Mouse (Mus musculus) midbrain, postnatal 0 days (tissue): Measurements from ENCODE around the gene Arhgdia. TPM values are rescaled to one million over a fixed set of nuclear protein-coding genes. Genes with fewer than 3 reads are reported as not detected.
"Not testable (repeated sequence)": the region's sequence is repeated elsewhere in the genome, so short reads cannot be mapped to it uniquely, and the experiment has no call there.

Source experiments
- ATAC-seq: fragments of 200-750 bp; cut with Nextera tagmentation; 2 replicates; pipeline ENCODE4 v1.8.0; 2017; ENCODE audit warnings: moderate number of reproducible peaks, mild to moderate bottlenecking, moderate TSS enrichment, moderate library complexity; ENCODE audit not compliant: low FRiP score
- DNase-seq: peaks from one replicate; pipeline ENCODE4 v3.0.0-alpha.2; 2015; ENCODE audit warnings: low spot score
- H3K27ac ChIP-seq: fragments of 300-500 bp; sonication (generic); 2 replicates; pipeline ENCODE4 v1.5.1; 2014; ENCODE audit warnings: low read depth, mild to moderate bottlenecking, low read length, mixed read lengths
- H3K27me3 ChIP-seq: fragments of 300-500 bp; sonication (generic); 2 replicates; pipeline ENCODE4 v1.6.1; 2014; ENCODE audit warnings: low read length, control low read depth, mixed read lengths; ENCODE audit not compliant: insufficient read depth
- H3K36me3 ChIP-seq: fragments of 300-500 bp; sonication (generic); 2 replicates; pipeline ENCODE4 v1.6.1; 2014; ENCODE audit warnings: low read length, control low read depth, mixed read lengths; ENCODE audit not compliant: insufficient read depth
- H3K4me1 ChIP-seq: fragments of 300-500 bp; sonication (generic); 2 replicates; pipeline ENCODE4 v1.6.1; 2014; ENCODE audit warnings: mild to moderate bottlenecking, control low read depth, antibody characterized with exemption, low read length, mixed read lengths; ENCODE audit not compliant: insufficient read depth
- H3K4me2 ChIP-seq: fragments of 300-500 bp; sonication (generic); 2 replicates; pipeline ENCODE4 v1.6.1; 2014; ENCODE audit warnings: low read depth, mild to moderate bottlenecking, low read length, mixed read lengths; ENCODE audit not compliant: poor library complexity, severe bottlenecking
- H3K4me3 ChIP-seq: fragments of 300-500 bp; sonication (generic); 2 replicates; pipeline ENCODE4 v1.5.1; 2014; ENCODE audit warnings: low read depth, mild to moderate bottlenecking, low read length, moderate library complexity
- H3K9ac ChIP-seq: fragments of 300-500 bp; sonication (generic); replicated peaks from 2 replicates; pipeline ENCODE4 v1.6.1; 2014; ENCODE audit warnings: mild to moderate bottlenecking, low read length, moderate library complexity, mixed read lengths; ENCODE audit not compliant: poor library complexity, severe bottlenecking
- H3K9me3 ChIP-seq: fragments of 300-500 bp; sonication (generic); 2 replicates; pipeline ENCODE4 v1.6.1; 2016; ENCODE audit warnings: low read length, control low read depth
- CTCF ChIP-seq: IDR thresholded peaks from 2 replicates; pipeline ENCODE4 v1.5.1; 2016; ENCODE audit warnings: antibody characterized with exemption, mild to moderate bottlenecking
- WGBS: fragments of 180-500 bp; shearing (Covaris S2); extraction: QIAGEN DNeasy Blood & Tissue Kit; methylation state at CpG from one replicate; pipeline ENCODE4 v1.1.7; 2014; 5-methylcytosine and 5-hydroxymethylcytosine counted together
- polyA plus RNA-seq: library from polyadenylated mRNA; unstranded; fragments of >200 nt; fragmentation: Nextera tagmentation; extraction: Ambion mirVana; gene quantifications from 2 replicates; pipeline ENCODE4 v1.2.1, GENCODE M21; 2015
- total RNA-seq: library from RNA; depleted of rRNA; stranded (reverse); fragments of >200 nt; gene quantifications from 2 replicates; pipeline ENCODE4 v1.2.3, GENCODE M21; 2014

Gene Arhgdia
- total and polyA plus RNA-seq, 2 experiments from 2014 or later = 286 to 390 TPM

- H3K27me3 ChIP-seq = no peaks in the 10 kb centered on the region
- 94% methylated on average over 6 of the region's 6 CpGs for WGBS
- H3K4me3 ChIP-seq = no peak overlapping the region
- peaks cover 56% of the 10 kb centered on the region for H3K36me3 ChIP-seq
- H3K27ac ChIP-seq = no peak overlapping the region
- ATAC-seq (no peak), DNase-seq (no peak)
- no peak overlapping the region for H3K4me2 ChIP-seq
- H3K9ac ChIP-seq = no peak overlapping the region
- H3K9me3 ChIP-seq = no peaks in the 10 kb centered on the region
- TF ChIP-seq CTCF = no peak
- peaks cover 6% of the 10 kb centered on the region for H3K4me1 ChIP-seq
Measured at GRCm38 (mm10) chr11:120568324-120568723, 13.1 kb downstream of the Arhgdia start.

- no peak overlapping the region for H3K4me2 ChIP-seq
- H3K4me1 ChIP-seq = no peaks in the 10 kb centered on the region
- DNase-seq = no peak
- H3K9me3 ChIP-seq = no peaks in the 10 kb centered on the region
- no peak overlapping the region for H3K4me3 ChIP-seq
- H3K36me3 ChIP-seq = peaks cover 79% of the 10 kb centered on the region
- H3K27ac ChIP-seq = no peak overlapping the region
- no peak overlapping the region for H3K9ac ChIP-seq
- no peaks in the 10 kb centered on the region for H3K27me3 ChIP-seq
- WGBS = 86% methylated on average over 9 of the region's 9 CpGs
- no peak for ATAC-seq
- no peak for TF ChIP-seq CTCF
Measured at GRCm38 (mm10) chr11:120565114-120565513, 16.3 kb downstream of the Arhgdia start.

GRCm38 (mm10) chr11:120562949-120563348, 18.5 kb downstream of the Arhgdia start:
- no peak overlapping the region for H3K4me3 ChIP-seq
- no peak for TF ChIP-seq CTCF
- no peak for DNase-seq
- H3K36me3 ChIP-seq = peaks cover 81% of the 10 kb centered on the region
- H3K27me3 ChIP-seq = no peaks in the 10 kb centered on the region
- no peak overlapping the region for H3K9ac ChIP-seq
- no peak overlapping the region for H3K27ac ChIP-seq
- no peaks in the 10 kb centered on the region for H3K9me3 ChIP-seq
- H3K4me2 ChIP-seq = no peak overlapping the region
- no peak for ATAC-seq
- 96% methylated on average over 13 of the region's 13 CpGs for WGBS
- H3K4me1 ChIP-seq = no peaks in the 10 kb centered on the region

- Histone ChIP-seq H3K4me1 (no peaks in the 10 kb centered on the region), H3K27me3 (no peaks in the 10 kb centered on the region), H3K9me3 (no peaks in the 10 kb centered on the region), H3K36me3 (peaks cover 65% of the 10 kb centered on the region), H3K4me3 (no peak overlapping the region), H3K9ac (no peak overlapping the region), H3K4me2 (no peak overlapping the region), H3K27ac (no peak overlapping the region)
- WGBS = 95% methylated on average over 13 of the region's 13 CpGs
- TF ChIP-seq CTCF = no peak
- ATAC-seq (no peak), DNase-seq (no peak)
Measured at GRCm38 (mm10) chr11:120560952-120561728, 20.3 kb downstream of the Arhgdia start.

- ATAC-seq, H3K9ac ChIP-seq, H3K4me2 ChIP-seq, H3K9me3 ChIP-seq, H3K27me3 ChIP-seq, H3K4me1 ChIP-seq, DNase-seq, H3K27ac ChIP-seq, H3K4me3 ChIP-seq: not testable (repeated sequence)
- 95% methylated on average over 6 of the region's 6 CpGs for WGBS
- peaks cover 46% of the 10 kb centered on the region for H3K36me3 ChIP-seq
Measured at GRCm38 (mm10) chr11:120558843-120559242, 22.6 kb downstream of the Arhgdia start.

GRCm38 (mm10) chr11:120555260-120555659, 26.2 kb downstream of the Arhgdia start:
- 81% methylated on average over 2 of the region's 2 CpGs for WGBS

More at GRCm38 (mm10) chr11:120555260-120555659, 26.2 kb downstream of the Arhgdia start:
- Histone ChIP-seq H3K27ac (no peak overlapping the region), H3K27me3 (no peaks in the 10 kb centered on the region), H3K9me3 (no peaks in the 10 kb centered on the region), H3K9ac (no peak overlapping the region), H3K36me3 (peaks cover 11% of the 10 kb centered on the region), H3K4me1 (no peaks in the 10 kb centered on the region), H3K4me2 (no peak overlapping the region), H3K4me3 (no peak overlapping the region)
- no peak for ATAC-seq
- TF ChIP-seq CTCF = no peak
- DNase-seq = no peak
